Mouse (Mus musculus): Measurements from ENCODE around the gene Ctps.

The Ctps gene

GRCm38 (mm10) chr4:120571070-120571464, 991 bp upstream of the Ctps start:
- DNase-seq (ENCODE audit: low spot score in 2 of 2): no peak

- no peak for DNase-seq (ENCODE audit: low spot score in 2 of 2)
Measured at GRCm38 (mm10) chr4:120570438-120571069, 478 bp upstream of the Ctps start.

- no peak for DNase-seq (ENCODE audit: low spot score in 2 of 2)
Measured at GRCm38 (mm10) chr4:120569025-120569424, 1.1 kb downstream of the Ctps start.

GRCm38 (mm10) chr4:120568005-120568404, 2.1 kb downstream of the Ctps start:
- DNase-seq (ENCODE audit: low spot score in 2 of 2): no peak

- no peak for DNase-seq (ENCODE audit: low spot score in 2 of 2)
Measured at GRCm38 (mm10) chr4:120565726-120566125, 4.3 kb downstream of the Ctps start.

GRCm38 (mm10) chr4:120556592-120556991, 13.5 kb downstream of the Ctps start:
- no peak for DNase-seq (ENCODE audit: low spot score in 2 of 2)

GRCm38 (mm10) chr4:120544896-120545295, 25.2 kb downstream of the Ctps start:
- DNase-seq (ENCODE audit: low spot score in 2 of 2): no peak

GRCm38 (mm10) chr4:120538664-120539063, 31.4 kb downstream of the Ctps start:
- no peak for DNase-seq (ENCODE audit: low spot score in 2 of 2)

GRCm38 (mm10) chr4:120531986-120532385, 38.1 kb downstream of the Ctps start, which contains the start of gene Slfnl1:
Gene Slfnl1, plus strand, starts transcription at chr4:120532231.
- no peak for DNase-seq (ENCODE audit: low spot score in 2 of 2)

GRCm38 (mm10) chr4:120528171-120528570, 41.9 kb downstream of the Ctps start:
- no peak for DNase-seq (ENCODE audit: low spot score in 2 of 2)

- no peak for DNase-seq (ENCODE audit: low spot score in 2 of 2)
Measured at GRCm38 (mm10) chr4:120523092-120523491, 47.0 kb downstream of the Ctps start.

- DNase-seq (ENCODE audit: low spot score in 2 of 2): no peak
Measured at GRCm38 (mm10) chr4:120522351-120522750, 47.7 kb downstream of the Ctps start.

- no peak for DNase-seq (ENCODE audit: low spot score in 2 of 2)
Measured at GRCm38 (mm10) chr4:120521761-120522160, 48.3 kb downstream of the Ctps start.

- no peak for DNase-seq (ENCODE audit: low spot score in 2 of 2)
Measured at GRCm38 (mm10) chr4:120517335-120517734, 52.7 kb downstream of the Ctps start.

GRCm38 (mm10) chr4:120516907-120517306, 53.2 kb downstream of the Ctps start:
- no peak for DNase-seq (ENCODE audit: low spot score in 2 of 2)

GRCm38 (mm10) chr4:120516491-120516890, 53.6 kb downstream of the Ctps start:
- no peak for DNase-seq (ENCODE audit: low spot score in 2 of 2)

GRCm38 (mm10) chr4:120514366-120514765, 55.7 kb downstream of the Ctps start:
- DNase-seq (ENCODE audit: low spot score in 2 of 2): no peak

GRCm38 (mm10) chr4:120511203-120511602, 58.9 kb downstream of the Ctps start:
- no peak for DNase-seq (ENCODE audit: low spot score in 2 of 2)

GRCm38 (mm10) chr4:120506955-120507354, 63.1 kb downstream of the Ctps start:
- DNase-seq (ENCODE audit: low spot score in 2 of 2): no peak
